Mouse (Mus musculus) heart, adult 18-20 months (tissue): ENCODE measurements at regions not wholly inside any gene's neighbourhood (a gene's known extent, or its start where the extent isn't known, plus 50 kb on each side); places are given as distances from the start of the nearest gene placed in this dataset.

Experiments
- DNase-seq, 2 experiments: peaks; one replicate each; pipeline ENCODE4 v3.0.0; 2021 to 2022; ENCODE audit warnings: mixed read lengths in 1 of 2

GRCm38 (mm10) chr10:120552341-120553096 lies 76.2 kb upstream of the Hmga2 start:
- peak in 1 of 2 experiments; percentile 4 for DNase-seq

- DNase-seq: peak in 1 of 2 experiments; percentile 4
These were observed 75.6 kb upstream of the Hmga2 start for GRCm38 (mm10) chr10:120551851-120552281.

GRCm38 (mm10) chr10:120547164-120547563 lies 70.9 kb upstream of the Hmga2 start:
- no peak for DNase-seq

GRCm38 (mm10) chr10:120541618-120542017 lies 65.3 kb upstream of the Hmga2 start:
- no peak for DNase-seq

GRCm38 (mm10) chr10:120538561-120538960 lies 62.3 kb upstream of the Hmga2 start:
- no peak for DNase-seq

- no peak for DNase-seq
These were observed 52.1 kb upstream of the Hmga2 start for GRCm38 (mm10) chr10:120528406-120528805.

GRCm38 (mm10) chr10:120527951-120528350 lies 51.7 kb upstream of the Hmga2 start:
- DNase-seq: no peak

GRCm38 (mm10) chr10:120526991-120527390 lies 50.7 kb upstream of the Hmga2 start:
- no peak for DNase-seq
